Mouse (Mus musculus) forebrain, embryonic 13.5 days (tissue): ENCODE measurements around the gene Ercc1. TPM values are rescaled to one million over a fixed set of nuclear protein-coding genes. Genes with fewer than 3 reads are reported as not detected.

ENCODE experiments used
- ATAC-seq: fragments of 200-750 bp; cut with Nextera tagmentation; 2 replicates; pipeline ENCODE4 v1.8.0; 2017
- H3K27ac ChIP-seq: fragments of 300-500 bp; sonication (generic); 2 replicates; pipeline ENCODE4 v1.5.1; 2015; ENCODE audit warnings: inconsistent platforms, mild to moderate bottlenecking, moderate library complexity
- H3K27me3 ChIP-seq: fragments of 300-500 bp; sonication (generic); 2 replicates; pipeline ENCODE4 v1.6.1; 2015; ENCODE audit warnings: mild to moderate bottlenecking, inconsistent platforms
- H3K36me3 ChIP-seq: fragments of 300-500 bp; sonication (generic); 2 replicates; pipeline ENCODE4 v1.6.1; 2015; ENCODE audit warnings: mild to moderate bottlenecking, inconsistent platforms; ENCODE audit not compliant: poor library complexity, severe bottlenecking
- H3K4me1 ChIP-seq: fragments of 300-500 bp; sonication (generic); 2 replicates; pipeline ENCODE4 v1.6.1; 2015; ENCODE audit warnings: inconsistent platforms
- H3K4me2 ChIP-seq: fragments of 300-500 bp; sonication (generic); 2 replicates; pipeline ENCODE4 v1.6.1; 2015; ENCODE audit warnings: inconsistent platforms, mild to moderate bottlenecking, moderate library complexity
- H3K4me3 ChIP-seq: fragments of 300-500 bp; sonication (generic); 2 replicates; pipeline ENCODE4 v1.5.1; 2015; ENCODE audit warnings: mild to moderate bottlenecking, inconsistent platforms
- H3K9ac ChIP-seq: fragments of 300-500 bp; sonication (generic); 2 replicates; pipeline ENCODE4 v1.6.1; 2015; ENCODE audit warnings: mild to moderate bottlenecking, inconsistent platforms
- H3K9me3 ChIP-seq: fragments of 300-500 bp; sonication (generic); replicated peaks from 2 replicates; pipeline ENCODE4 v1.6.1; 2016; ENCODE audit warnings: inconsistent platforms
- WGBS: fragments of 180-500 bp; shearing (Covaris S2); methylation state at CpG from one replicate; pipeline ENCODE4 v1.1.7; 2015; 5-methylcytosine and 5-hydroxymethylcytosine counted together
- polyA plus RNA-seq: library from polyadenylated mRNA; unstranded; fragments of >200 nt; fragmentation: Nextera tagmentation; extraction: Ambion mirVana; gene quantifications from 2 replicates; pipeline ENCODE4 v1.2.1, GENCODE M21; 2015

Gene Ercc1
- polyA plus RNA-seq, 1 experiment from 2014 or later: 96.4 TPM

DNA sequence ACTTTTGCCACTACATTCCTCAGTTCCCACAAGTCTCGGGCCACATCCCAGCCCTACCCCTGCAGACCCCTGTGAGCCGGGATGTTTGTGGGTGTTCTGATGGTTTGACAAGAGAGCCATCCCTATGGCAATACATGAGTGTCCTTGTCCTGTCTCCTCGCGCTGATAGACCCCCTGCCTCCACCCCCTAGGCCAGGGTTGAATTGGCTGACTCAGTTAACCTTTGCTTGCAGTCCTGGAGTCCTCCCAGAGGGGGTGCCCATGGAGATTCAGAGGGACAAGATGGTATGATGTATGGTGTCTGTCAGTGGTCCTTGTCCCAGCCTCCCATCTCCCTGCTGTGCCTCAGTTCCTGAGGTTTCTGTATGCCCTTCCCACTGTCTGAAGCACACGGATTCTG, 30.5 kb upstream of the Ercc1 start:
- Histone ChIP-seq H3K9ac (no peak overlapping the region), H3K27me3 (peaks cover 28% of the 10 kb centered on the region)
- whole genome bisulfite sequencing: 50% methylated on average over 5 of the region's 5 CpGs

DNA sequence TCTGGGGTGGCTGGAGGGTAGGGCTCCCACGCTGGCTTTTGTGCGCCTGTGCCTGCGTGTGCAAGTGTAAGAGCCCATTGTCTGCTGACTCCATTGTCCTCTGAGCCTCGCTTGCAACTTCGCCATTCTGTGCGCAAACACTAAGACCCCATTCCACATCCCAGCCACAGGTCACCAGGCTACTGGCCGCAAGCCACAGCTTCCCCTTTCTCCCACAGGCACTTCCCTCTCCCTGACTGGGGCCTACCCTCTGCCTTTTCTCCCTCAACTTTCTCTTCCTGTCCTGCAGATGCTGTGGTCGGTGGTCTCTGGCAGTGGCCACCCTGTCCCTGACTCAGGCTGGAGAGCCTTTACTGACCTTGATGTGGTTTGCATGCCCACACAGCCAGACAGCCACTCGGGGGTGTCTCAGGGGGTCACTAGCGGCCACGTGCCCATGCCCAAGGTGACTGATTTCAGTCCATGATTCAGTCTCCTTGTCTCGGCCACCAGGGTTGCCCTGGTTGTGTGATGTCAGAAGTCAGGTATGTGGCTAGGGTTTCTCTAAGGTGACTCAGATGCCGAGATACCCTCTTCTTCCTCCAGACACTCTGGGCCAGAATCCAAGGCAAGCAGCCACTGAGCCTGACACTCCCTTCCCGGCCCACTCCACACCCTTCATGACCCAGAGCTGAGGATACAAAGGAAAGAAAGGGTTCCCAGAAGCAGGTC, 28.0 kb upstream of the Ercc1 start:
- Histone ChIP-seq H3K4me2 (no peak overlapping the region), H3K27me3 (peaks cover 31% of the 10 kb centered on the region), H3K4me3 (no peak overlapping the region), H3K27ac (no peak overlapping the region), H3K36me3 (no peaks in the 10 kb centered on the region), H3K9me3 (no peaks in the 10 kb centered on the region), H3K9ac (0 out of 2 replicates have a peak overlapping the region, but pooled peaks have one; percentile 28), H3K4me1 (peaks cover 14% of the 10 kb centered on the region)
- no peak for ATAC-seq
- WGBS: 44% methylated on average over 14 of the region's 14 CpGs

More for the DNA sequence above, 30.5 kb upstream of the Ercc1 start:
- H3K4me2 ChIP-seq: no peak overlapping the region
- ATAC-seq: no peak
- peaks cover 15% of the 10 kb centered on the region for H3K4me1 ChIP-seq
- no peak overlapping the region for H3K27ac ChIP-seq
- no peaks in the 10 kb centered on the region for H3K9me3 ChIP-seq
- no peak overlapping the region for H3K4me3 ChIP-seq
- no peaks in the 10 kb centered on the region for H3K36me3 ChIP-seq

DNA sequence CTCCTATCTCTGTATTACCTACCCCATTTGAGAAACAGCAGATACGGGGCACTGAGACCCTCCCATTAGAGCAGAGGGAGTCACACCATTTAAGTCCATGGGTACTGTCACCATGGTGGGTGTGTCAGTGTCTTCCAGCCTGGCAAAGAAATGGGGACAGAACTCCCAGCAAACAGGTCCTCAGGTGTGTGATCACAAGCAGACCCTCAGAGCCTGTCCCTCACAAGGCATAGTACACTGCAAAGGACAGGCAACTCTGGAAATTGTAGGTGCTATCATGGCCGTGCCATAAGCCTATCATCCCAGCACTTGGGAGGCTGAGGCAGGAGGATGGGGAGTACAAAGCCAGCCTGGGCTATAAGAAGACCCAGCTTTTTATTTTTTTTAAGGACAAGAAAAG, 26.4 kb upstream of the Ercc1 start:
- no peak overlapping the region for H3K4me3 ChIP-seq
- H3K4me1 ChIP-seq: peaks cover 14% of the 10 kb centered on the region
- 74% methylated on average over 2 of the region's 2 CpGs for WGBS
- no peak overlapping the region for H3K4me2 ChIP-seq
- no peaks in the 10 kb centered on the region for H3K36me3 ChIP-seq
- ATAC-seq: no peak
- H3K9ac ChIP-seq: no peak overlapping the region
- H3K9me3 ChIP-seq: no peaks in the 10 kb centered on the region
- no peak overlapping the region for H3K27ac ChIP-seq
- H3K27me3 ChIP-seq: peaks cover 22% of the 10 kb centered on the region

DNA sequence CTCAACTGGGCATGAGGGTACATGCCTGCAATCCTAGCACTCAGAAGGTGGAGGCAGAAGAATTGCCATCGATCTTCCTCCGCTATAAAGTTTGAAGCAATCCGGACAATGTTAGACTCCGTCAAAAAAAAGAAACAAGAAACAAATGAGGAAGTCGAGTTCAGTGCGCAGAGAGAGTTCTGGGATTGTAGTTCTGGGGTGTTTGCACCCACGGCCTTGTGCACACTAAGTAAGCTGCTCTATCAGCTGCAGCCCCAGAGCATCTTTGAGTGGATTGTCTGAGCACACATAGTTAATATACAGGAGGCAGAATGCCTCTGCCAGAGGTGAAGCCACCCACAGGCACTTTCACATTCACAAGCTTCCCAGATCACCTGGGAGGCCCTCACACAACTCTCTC, 25.9 kb upstream of the Ercc1 start:
- H3K27ac ChIP-seq: no peak overlapping the region
- WGBS: 83% methylated on average over 7 of the region's 7 CpGs
- no peak overlapping the region for H3K4me3 ChIP-seq
- ATAC-seq: no peak
- H3K9ac ChIP-seq: no peak overlapping the region
- no peaks in the 10 kb centered on the region for H3K36me3 ChIP-seq
- H3K27me3 ChIP-seq: peaks cover 18% of the 10 kb centered on the region
- H3K4me2 ChIP-seq: no peak overlapping the region
- H3K9me3 ChIP-seq: no peaks in the 10 kb centered on the region
- H3K4me1 ChIP-seq: peaks cover 14% of the 10 kb centered on the region

DNA sequence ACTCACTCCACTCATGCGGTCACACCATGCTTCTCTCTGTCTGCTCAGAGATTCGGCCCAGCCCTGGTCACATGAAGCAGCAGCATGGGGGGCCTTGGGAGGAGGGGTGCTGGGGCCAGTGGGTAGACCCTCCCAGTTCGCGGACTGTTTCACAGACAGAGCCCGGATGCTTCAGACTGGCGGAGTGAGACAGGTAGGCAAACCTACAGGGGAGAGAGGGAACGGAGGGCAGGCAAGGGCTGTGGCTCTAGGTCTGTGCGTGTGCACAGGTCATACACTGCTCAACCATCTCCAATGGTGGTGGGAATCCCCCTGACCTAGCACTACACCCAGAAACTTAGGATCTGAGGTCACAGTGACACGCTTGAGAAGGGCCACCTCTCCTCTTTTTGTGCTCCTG, 25.1 kb upstream of the Ercc1 start:
- Histone ChIP-seq H3K4me2 (peak overlapping the region; percentile 83), H3K9ac (peak overlapping the region; percentile 58), H3K36me3 (no peaks in the 10 kb centered on the region), H3K27ac (no peak overlapping the region), H3K9me3 (no peaks in the 10 kb centered on the region), H3K4me3 (peak overlapping the region; percentile 52), H3K4me1 (peaks cover 14% of the 10 kb centered on the region), H3K27me3 (peaks cover 18% of the 10 kb centered on the region)
- ATAC-seq: peak; percentile 67
- WGBS: 15% methylated on average over 9 of the region's 9 CpGs

DNA sequence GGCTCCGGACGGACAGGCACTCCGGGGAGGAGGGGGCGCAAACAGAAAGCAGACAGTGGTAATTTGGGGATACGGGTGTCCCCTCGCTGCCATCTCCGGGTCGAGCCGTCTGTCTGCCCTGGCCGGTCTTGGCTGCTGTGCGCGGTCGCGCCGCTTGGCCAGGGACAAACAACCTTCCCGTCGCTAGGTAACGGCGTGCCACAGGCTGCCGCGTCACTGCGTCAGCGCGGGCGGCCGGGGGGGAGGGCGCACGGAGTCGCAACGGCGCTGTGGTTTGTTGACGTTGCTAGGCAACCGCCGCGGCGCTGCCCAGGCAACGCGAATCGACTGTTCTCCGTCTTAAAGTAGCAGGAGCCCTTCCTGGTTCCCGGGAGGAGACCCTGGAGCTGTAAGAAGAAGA, 24.7 kb upstream of the Ercc1 start:
- Histone ChIP-seq H3K27me3 (peaks cover 18% of the 10 kb centered on the region), H3K36me3 (no peaks in the 10 kb centered on the region), H3K27ac (no peak overlapping the region), H3K4me1 (peaks cover 14% of the 10 kb centered on the region), H3K4me2 (peak overlapping the region; percentile 83), H3K9ac (peak overlapping the region; percentile 58), H3K9me3 (no peaks in the 10 kb centered on the region), H3K4me3 (peak overlapping the region; percentile 52)
- ATAC-seq: peak; percentile 98
- under 1% methylated on average over 41 of the region's 41 CpGs for whole genome bisulfite sequencing

DNA sequence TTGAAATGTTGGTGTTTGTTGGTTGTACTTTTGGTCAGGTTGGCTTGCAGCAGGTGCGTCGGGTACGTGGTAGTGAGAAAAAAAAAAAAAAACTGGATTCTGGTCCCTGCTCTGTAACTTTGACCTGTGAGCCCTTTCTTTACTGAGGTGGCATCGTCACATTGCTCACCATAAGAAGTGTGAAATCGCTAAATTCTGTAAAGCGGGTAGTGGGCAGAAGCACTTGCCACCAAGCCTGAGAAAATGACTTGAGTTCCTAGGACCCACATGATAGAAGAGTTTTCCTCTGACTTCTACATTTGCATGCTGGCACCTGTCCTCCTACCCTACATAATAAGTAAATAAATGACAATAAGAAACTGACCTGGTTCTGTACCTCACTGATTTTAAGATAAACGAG, 23.9 kb upstream of the Ercc1 start:
- peak overlapping the region; percentile 20; the same call in 1 of the 2 replicates for H3K27ac ChIP-seq
- peak overlapping the region; percentile 83 for H3K4me2 ChIP-seq
- no peak for ATAC-seq
- peak overlapping the region; percentile 52; the same call in 1 of the 2 replicates for H3K4me3 ChIP-seq
- no peaks in the 10 kb centered on the region for H3K9me3 ChIP-seq
- no peaks in the 10 kb centered on the region for H3K36me3 ChIP-seq
- peaks cover 18% of the 10 kb centered on the region for H3K27me3 ChIP-seq
- H3K9ac ChIP-seq: 0 out of 2 replicates have a peak overlapping the region, but pooled peaks have one; percentile 53
- WGBS: 51% methylated on average over 7 of the region's 7 CpGs
- H3K4me1 ChIP-seq: peaks cover 14% of the 10 kb centered on the region

DNA sequence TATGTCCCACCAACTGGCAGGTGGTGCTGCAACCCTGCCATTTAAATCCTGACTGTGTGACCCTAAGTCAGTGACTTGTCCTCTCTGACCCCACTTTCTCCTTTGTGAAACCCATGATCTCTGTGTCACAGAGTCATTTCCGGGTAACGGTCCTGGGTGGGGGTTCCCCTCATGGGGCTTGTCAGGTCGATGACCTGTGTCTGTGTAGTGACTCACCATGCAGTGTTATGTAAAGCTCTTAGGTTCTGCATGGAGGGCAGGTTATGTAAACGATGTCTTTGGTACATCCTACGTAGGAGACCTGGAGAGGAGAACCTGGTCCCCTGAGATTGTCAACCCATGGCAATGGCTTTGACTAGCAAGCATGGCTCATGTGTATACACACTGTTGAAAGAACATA, 23.1 kb upstream of the Ercc1 start:
- no peaks in the 10 kb centered on the region for H3K9me3 ChIP-seq
- no peak overlapping the region for H3K27ac ChIP-seq
- no peak for ATAC-seq
- H3K9ac ChIP-seq: no peak overlapping the region
- H3K4me1 ChIP-seq: peaks cover 19% of the 10 kb centered on the region
- WGBS: 72% methylated on average over 5 of the region's 5 CpGs
- H3K27me3 ChIP-seq: peaks cover 18% of the 10 kb centered on the region
- no peak overlapping the region for H3K4me2 ChIP-seq
- H3K4me3 ChIP-seq: no peak overlapping the region
- H3K36me3 ChIP-seq: no peaks in the 10 kb centered on the region

DNA sequence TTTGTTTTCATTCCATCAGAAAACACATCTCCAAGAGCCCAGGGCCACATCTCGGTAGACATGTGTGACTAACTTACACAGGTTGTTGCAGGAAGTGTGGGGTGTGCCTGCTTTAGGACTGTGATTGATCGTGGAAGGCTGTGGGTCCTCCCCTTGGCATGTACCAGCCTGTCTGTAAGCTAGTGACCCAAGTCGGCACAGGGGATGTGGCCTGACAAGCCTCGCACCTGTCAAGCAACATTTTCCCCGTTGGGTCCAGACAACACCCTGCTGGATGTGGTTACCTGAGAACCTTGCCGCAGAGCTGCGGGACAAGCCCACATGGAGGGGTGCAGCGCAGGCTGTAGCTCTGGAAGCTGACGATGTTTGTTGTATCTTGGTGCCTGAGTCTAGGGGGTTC, 22.1 kb upstream of the Ercc1 start:
- Histone ChIP-seq H3K4me3 (no peak overlapping the region), H3K9me3 (no peaks in the 10 kb centered on the region), H3K27ac (no peak overlapping the region), H3K36me3 (no peaks in the 10 kb centered on the region), H3K4me2 (no peak overlapping the region), H3K9ac (no peak overlapping the region), H3K4me1 (peaks cover 29% of the 10 kb centered on the region), H3K27me3 (peaks cover 15% of the 10 kb centered on the region)
- 62% methylated on average over 9 of the region's 9 CpGs for WGBS
- ATAC-seq: no peak

DNA sequence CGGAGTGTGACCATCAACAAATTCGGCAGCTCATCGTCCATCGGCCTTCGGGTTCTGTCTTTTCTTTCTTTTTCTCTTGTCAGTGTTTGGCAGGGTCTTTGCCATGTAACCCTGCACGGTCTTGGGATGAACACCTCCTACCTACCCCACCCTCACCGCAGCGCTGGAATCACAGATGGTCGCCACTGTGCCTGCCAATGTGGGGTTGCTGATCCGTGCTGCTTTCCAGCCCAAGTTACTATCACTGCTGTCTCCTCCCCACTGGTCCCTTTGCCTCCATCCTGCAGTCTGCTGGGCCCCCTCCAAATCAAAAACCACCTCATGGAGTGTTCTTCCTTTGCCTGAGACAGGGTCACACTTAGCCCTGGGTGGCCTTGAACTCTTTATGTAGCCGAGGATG, 20.4 kb upstream of the Ercc1 start:
- Histone ChIP-seq H3K4me1 (peaks cover 31% of the 10 kb centered on the region), H3K9ac (no peak overlapping the region), H3K4me2 (no peak overlapping the region), H3K36me3 (no peaks in the 10 kb centered on the region), H3K9me3 (no peaks in the 10 kb centered on the region), H3K4me3 (no peak overlapping the region), H3K27ac (no peak overlapping the region), H3K27me3 (peaks cover 2% of the 10 kb centered on the region; the same call in 1 of the 2 replicates)
- WGBS: 85% methylated on average over 11 of the region's 11 CpGs
- no peak for ATAC-seq

DNA sequence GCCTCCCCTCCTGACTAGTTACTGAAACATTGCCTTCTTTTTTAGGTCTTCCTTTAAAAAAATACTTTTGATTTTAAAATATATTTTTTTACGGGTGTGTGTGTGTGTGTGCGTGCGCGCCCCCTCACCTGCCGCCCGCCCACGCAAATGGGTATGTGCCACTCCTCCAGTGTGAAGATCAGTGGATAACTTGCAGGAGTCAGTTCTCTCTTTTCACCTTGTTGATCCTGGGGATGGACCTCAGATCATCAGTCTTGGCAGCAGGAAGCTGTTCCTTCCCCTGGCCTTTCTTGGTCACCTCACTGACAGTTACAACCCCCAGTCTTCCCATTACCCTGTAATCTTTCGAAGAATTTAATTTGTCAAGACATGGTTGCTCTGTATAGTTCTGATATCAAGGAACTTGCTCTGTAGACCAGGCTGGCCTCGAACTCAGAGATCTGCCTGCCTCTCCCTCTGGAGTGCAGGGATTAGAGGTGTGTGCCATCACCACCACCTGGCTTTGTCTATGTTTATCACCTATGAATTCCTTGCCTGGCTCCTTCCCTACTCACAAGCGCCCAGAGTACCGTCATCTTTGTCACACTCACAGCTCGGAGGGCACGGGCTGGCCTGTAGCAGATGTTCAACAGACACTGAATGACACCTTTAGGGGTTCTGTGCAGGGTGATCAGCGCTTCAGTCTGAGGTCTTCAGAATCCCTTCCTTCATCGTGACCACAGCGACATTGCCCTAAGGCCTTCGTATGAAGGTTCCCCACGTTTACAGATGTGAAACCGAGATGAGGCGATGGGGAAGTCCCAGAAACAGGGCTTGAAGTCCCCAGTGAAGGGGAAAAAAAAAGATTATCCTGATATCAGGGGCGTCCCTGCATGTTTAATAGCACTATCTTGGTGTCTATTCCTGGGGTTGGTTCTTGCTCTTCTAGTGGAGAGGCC, 19.0 kb upstream of the Ercc1 start:
- no peak for ATAC-seq
- peaks cover 21% of the 10 kb centered on the region for H3K4me1 ChIP-seq
- WGBS: 72% methylated on average over 21 of the region's 21 CpGs
- no peaks in the 10 kb centered on the region for H3K36me3 ChIP-seq
- no peak overlapping the region for H3K9ac ChIP-seq
- 0 out of 2 replicates have a peak overlapping the region, but pooled peaks have one; percentile 77 for H3K4me2 ChIP-seq
- H3K9me3 ChIP-seq: no peaks in the 10 kb centered on the region
- no peak overlapping the region for H3K27ac ChIP-seq
- no peaks in the 10 kb centered on the region for H3K27me3 ChIP-seq
- H3K4me3 ChIP-seq: no peak overlapping the region

DNA sequence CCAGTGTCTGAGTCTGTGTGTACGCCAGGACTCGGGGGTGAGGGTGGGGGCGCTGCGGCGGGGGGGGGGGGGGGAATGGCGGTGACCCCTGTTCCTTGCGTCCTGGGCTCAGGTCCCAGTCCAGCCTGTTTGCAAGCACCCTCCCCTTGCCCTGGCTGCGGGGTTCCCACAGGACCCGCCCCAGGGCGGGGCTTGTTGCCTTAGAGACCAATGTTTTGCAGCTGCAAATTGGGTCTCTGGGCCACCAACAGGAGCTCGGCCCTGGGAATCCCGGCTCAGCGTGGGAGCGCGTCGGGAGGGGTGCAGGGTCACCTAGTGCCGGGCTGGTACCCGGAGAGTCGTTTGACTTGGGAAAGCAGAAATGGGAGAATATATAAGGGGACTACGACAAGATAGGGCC, 18.2 kb upstream of the Ercc1 start:
- H3K4me1 ChIP-seq: peaks cover 19% of the 10 kb centered on the region
- H3K27me3 ChIP-seq: no peaks in the 10 kb centered on the region
- H3K4me3 ChIP-seq: peak overlapping the region; percentile 45
- H3K27ac ChIP-seq: peak overlapping the region; percentile 51
- no peaks in the 10 kb centered on the region for H3K36me3 ChIP-seq
- peak overlapping the region; percentile 77 for H3K4me2 ChIP-seq
- no peaks in the 10 kb centered on the region for H3K9me3 ChIP-seq
- ATAC-seq: peak; percentile 72
- WGBS: 1% methylated on average over 20 of the region's 20 CpGs
- peak overlapping the region; percentile 62 for H3K9ac ChIP-seq
